Mouse (Mus musculus) left cerebral cortex, adult 2 months (tissue): Measurements from ENCODE around the gene Smg7. TPM values are rescaled to one million over a fixed set of nuclear protein-coding genes. Genes with fewer than 3 reads are reported as not detected.
"Not testable (repeated sequence)": the region's sequence is repeated elsewhere in the genome, so short reads cannot be mapped to it uniquely, and the experiment has no call there.

Experiments used
- DNase-seq, 2 experiments: peaks; one replicate each; pipeline ENCODE4 v3.0.0; 2021 to 2022; ENCODE audit warnings: low spot score in 2 of 2, mixed read lengths in 1 of 2; ENCODE audit errors: extremely low spot score in 1 of 2
- H3K27ac ChIP-seq: fragments of 200-600 bp; 2 replicates; pipeline ENCODE4 v1.8.1; 2022
- H3K4me3 ChIP-seq: fragments of 200-600 bp; 2 replicates; pipeline ENCODE4 v1.8.1; 2022
- CTCF ChIP-seq: fragments of 200-600 bp; IDR thresholded peaks from 2 replicates; pipeline ENCODE4 v1.8.1; 2022; ENCODE audit warnings: antibody characterized with exemption, mild to moderate bottlenecking, moderate library complexity
- intact Hi-C: fragments of 180-260 bp; cut with DNase I; formaldehyde crosslinking; loops from one replicate; pipeline ENCODE4 v1.15.1; 2025
- total RNA-seq, 2 experiments: library from RNA; stranded (reverse); gene quantifications; 2 replicates each; pipeline ENCODE4 v1.2.3; 2021

Gene Smg7
- total RNA-seq, 2 experiments from 2014 or later, result 99.7 to 108 TPM

- TF ChIP-seq CTCF, result no peak
- Histone ChIP-seq H3K27ac (peak overlapping the region; percentile 95), H3K4me3 (peak overlapping the region; percentile 88)
- intact Hi-C loops, result loop anchor here (2.0 to 5.0 kb wide), 6 partner anchors 51 to 429 kb away; partner anchors contain the start of genes Lamc1 and Nmnat2
- peak in 1 of 2 experiments; percentile 49 for DNase-seq
Observed at GRCm38 (mm10) chr1:152903591-152904135, 1.2 kb upstream of the Smg7 start.

- TF ChIP-seq CTCF, result peak; percentile 19
- DNase-seq, result peak; percentile 95 to 96
- peak overlapping the region; percentile 99 for H3K27ac ChIP-seq
- intact Hi-C loops, result loop anchor here (2.0 to 5.0 kb wide), 6 partner anchors 52 to 430 kb away; partner anchors contain the start of genes Lamc1 and Nmnat2
- peak overlapping the region; percentile 88 for H3K4me3 ChIP-seq
Observed at GRCm38 (mm10) chr1:152902665-152903516, 445 bp upstream of the Smg7 start.

- intact Hi-C loops, result loop anchor here (5.0 kb wide), 2 partner anchors 191 to 379 kb away; no protein-coding TSS in a partner anchor
Observed at GRCm38 (mm10) chr1:152901419-152901764, 1.1 kb downstream of the Smg7 start.

GRCm38 (mm10) chr1:152888086-152888485 lies 14.4 kb downstream of the Smg7 start:
- DNase-seq, H3K4me3 ChIP-seq, intact Hi-C loops, H3K27ac ChIP-seq: not testable (repeated sequence)

More at GRCm38 (mm10) chr1:152901419-152901764, 1.1 kb downstream of the Smg7 start:
- Histone ChIP-seq H3K4me3 (peak overlapping the region; percentile 88), H3K27ac (no peak overlapping the region)
- DNase-seq, result no peak
- no peak for TF ChIP-seq CTCF

GRCm38 (mm10) chr1:152871031-152871430 lies 31.4 kb downstream of the Smg7 start:
- no peak for TF ChIP-seq CTCF
- no peak overlapping the region for H3K27ac ChIP-seq
- no peak for DNase-seq
- intact Hi-C loops, result no loop called here
- no peak overlapping the region for H3K4me3 ChIP-seq

GRCm38 (mm10) chr1:152869901-152870300 lies 32.5 kb downstream of the Smg7 start:
- intact Hi-C loops, result no loop called here
- no peak for TF ChIP-seq CTCF
- DNase-seq, result no peak
- Histone ChIP-seq H3K4me3 (no peak overlapping the region), H3K27ac (no peak overlapping the region)

- Histone ChIP-seq H3K27ac (no peak overlapping the region), H3K4me3 (no peak overlapping the region)
- DNase-seq, result no peak
- intact Hi-C loops, result no loop called here
- TF ChIP-seq CTCF, result no peak
Observed at GRCm38 (mm10) chr1:152846856-152847255, 55.6 kb downstream of the Smg7 start.

- TF ChIP-seq CTCF, result no peak
- Histone ChIP-seq H3K4me3 (no peak overlapping the region), H3K27ac (no peak overlapping the region)
- intact Hi-C loops, result no loop called here
- DNase-seq, result no peak
Observed at GRCm38 (mm10) chr1:152845211-152845730, 57.2 kb downstream of the Smg7 start.

- intact Hi-C loops, result no loop called here
- no peak for DNase-seq
- no peak for TF ChIP-seq CTCF
- Histone ChIP-seq H3K4me3 (no peak overlapping the region), H3K27ac (no peak overlapping the region)
Observed at GRCm38 (mm10) chr1:152844634-152845033, 57.8 kb downstream of the Smg7 start.

GRCm38 (mm10) chr1:152841057-152841456 lies 61.4 kb downstream of the Smg7 start:
- H3K4me3 ChIP-seq, result no peak overlapping the region

GRCm38 (mm10) chr1:152840343-152840742 lies 62.1 kb downstream of the Smg7 start:
- Histone ChIP-seq H3K4me3 (no peak overlapping the region), H3K27ac (no peak overlapping the region)
- intact Hi-C loops, result no loop called here
- no peak for DNase-seq
- no peak for TF ChIP-seq CTCF

More at GRCm38 (mm10) chr1:152841057-152841456, 61.4 kb downstream of the Smg7 start:
- intact Hi-C loops, result no loop called here
- no peak for DNase-seq
- no peak overlapping the region for H3K27ac ChIP-seq
- TF ChIP-seq CTCF, result no peak

- TF ChIP-seq CTCF, result no peak
- intact Hi-C loops, result loop anchor here (1.0 to 5.0 kb wide), 2 partner anchors 62 to 315 kb away; no protein-coding TSS in a partner anchor
- Histone ChIP-seq H3K4me3 (no peak overlapping the region), H3K27ac (peak overlapping the region; percentile 62)
- DNase-seq, result peak in 1 of 2 experiments; percentile 64
Observed at GRCm38 (mm10) chr1:152838841-152839240, 63.6 kb downstream of the Smg7 start.
